26 mouse cellular contexts compared by ENCODE assay signal in genomic region chr17:37483452-37483851, GRCm38 (mm10). TPM values are rescaled to one million over a fixed set of nuclear protein-coding genes. Genes with fewer than 3 reads are reported as not detected.
DNase-seq lines count a peak whose midpoint lies in the region; ATAC-seq and TF ChIP-seq lines count a peak whose summit lies in the region.
"Had no signal": no experiment of that assay in that cellular context is flagged by ENCODE, and none has a peak within 500 bp of the region (broad histone marks: within the 10 kb centered on the region; RNA-seq: fewer than 3 reads in every experiment).

Gene H2-M2, minus strand, starts transcription at chr17:37483552.

- no peak within 1 kb of the TSS for H3K9ac ChIP-seq in intestine, postnatal 0 days (ENCODE audit: low read depth, low read length)
- no peak within 1 kb of the TSS for H3K9ac ChIP-seq in intestine, embryonic 16.5 days (ENCODE audit: low read depth, low read length)

- no peaks in the 10 kb centered on the region for H3K36me3 ChIP-seq in intestine, postnatal 0 days (ENCODE audit: control insufficient read depth, insufficient read depth)
- no peaks in the 10 kb centered on the region for H3K36me3 ChIP-seq in intestine, embryonic 16.5 days (ENCODE audit: control insufficient read depth, insufficient read depth, low read length)
- no peaks in the 10 kb centered on the region for H3K36me3 ChIP-seq in megakaryocyte, embryonic 14.5 days (replicated peaks; ENCODE audit: low read length)
- no peaks in the 10 kb centered on the region for H3K36me3 ChIP-seq in thymus, adult 2 months (ENCODE audit: control insufficient read depth, insufficient read depth, low read length)
- H3K36me3 ChIP-seq: G1E had no signal

- 66% methylated on average over 2 of the region's 2 CpGs for WGBS in intestine, postnatal 0 days
- WGBS in intestine, embryonic 16.5 days: 73% methylated on average over 2 of the region's 2 CpGs
- WGBS in thymus, adult 2 months: 85% methylated on average over 2 of the region's 2 CpGs

- H3K4me1 ChIP-seq in intestine, postnatal 0 days (replicated peaks; ENCODE audit: control insufficient read depth, insufficient read depth, low read length): no peaks in the 10 kb centered on the region
- no peaks in the 10 kb centered on the region for H3K4me1 ChIP-seq in intestine, embryonic 16.5 days (ENCODE audit: control insufficient read depth, insufficient read depth, low read length)
- no peaks in the 10 kb centered on the region for H3K4me1 ChIP-seq in megakaryocyte, embryonic 14.5 days
- no peaks in the 10 kb centered on the region for H3K4me1 ChIP-seq in thymus, adult 2 months (replicated peaks; ENCODE audit: control insufficient read depth, insufficient read depth, low read length)

- no peak for DNase-seq in thymus, adult 2 months
- no peak for DNase-seq in thymus, postnatal 10 days (ENCODE audit: low spot score in 2 of 2)
- DNase-seq in ZHBTc4 (ENCODE audit: low read depth, low spot score): peak; percentile 23
- DNase-seq in spleen, postnatal 36 days (ENCODE audit: low spot score in 2 of 2): no peak
- DNase-seq: adrenal gland, adult 2 months; adrenal gland, adult 8-10 months; adrenal gland, postnatal 10 days; adrenal gland, postnatal 14 days; adrenal gland, postnatal 25 days; adrenal gland, postnatal 36 days; B cell, adult 2 months; cerebellum, adult 11 months; cerebellum, adult 11-12 months; cerebellum, adult 18-20 months had no signal

- H3K27ac ChIP-seq in intestine, postnatal 0 days (ENCODE audit: low read depth, low read length): no peak within 1 kb of the TSS
- H3K27ac ChIP-seq in intestine, embryonic 16.5 days (ENCODE audit: low read length): no peak within 1 kb of the TSS
- H3K27ac ChIP-seq in thymus, adult 2 months (ENCODE audit: control insufficient read depth, insufficient read depth, low read length): peak within 1 kb of the TSS; percentile 51; the same call in 1 of the 2 replicates

- ATAC-seq in intestine, postnatal 0 days: 0 out of 2 replicates have a peak, but pooled peaks have one; percentile 22
- no peak for ATAC-seq in intestine, embryonic 16.5 days
- no peak for ATAC-seq in megakaryocyte, adult 5-6 weeks (ENCODE audit: poor library complexity, severe bottlenecking)
- ATAC-seq: activated CD4-positive, CD25-positive, alpha-beta regulatory T cell, adult 4 months; CD4-positive, CD25-positive, alpha-beta regulatory T cell, adult 4 months; Patski had no signal

- TF ChIP-seq POLR2A in thymus, adult 2 months (IDR thresholded peaks at IDR 0.05; ENCODE audit: control insufficient read depth, extremely low read depth, insufficient read depth, low read length, poor library complexity): no peak

- no peak for TF ChIP-seq CTCF in intestine, postnatal 0 days (IDR thresholded peaks at IDR 0.05; ENCODE audit: low read depth)
- no peak for TF ChIP-seq CTCF in thymus, adult 2 months (IDR thresholded peaks at IDR 0.05; ENCODE audit: borderline replicate concordance, control insufficient read depth, extremely low read depth, insufficient read depth, low read length, poor library complexity)

- H3K4me3 ChIP-seq in intestine, postnatal 0 days (ENCODE audit: low read depth, low read length): no peak within 1 kb of the TSS
- H3K4me3 ChIP-seq in intestine, embryonic 16.5 days (ENCODE audit: low read length): no peak within 1 kb of the TSS
- H3K4me3 ChIP-seq in megakaryocyte, embryonic 14.5 days (replicated peaks): peak within 1 kb of the TSS; percentile 7
- no peak within 1 kb of the TSS; the same call in 1 of the 2 replicates for H3K4me3 ChIP-seq in thymus, adult 2 months (ENCODE audit: control insufficient read depth, insufficient read depth, low read length)

- no peaks in the 10 kb centered on the region for H3K27me3 ChIP-seq in intestine, postnatal 0 days (replicated peaks; ENCODE audit: control insufficient read depth, insufficient read depth, low read length)
- H3K27me3 ChIP-seq in intestine, embryonic 16.5 days (replicated peaks; ENCODE audit: control insufficient read depth, insufficient read depth, low read length): no peaks in the 10 kb centered on the region
- no peaks in the 10 kb centered on the region for H3K27me3 ChIP-seq in megakaryocyte, embryonic 14.5 days (replicated peaks)
- no peaks in the 10 kb centered on the region for H3K27me3 ChIP-seq in thymus, adult 2 months (ENCODE audit: control insufficient read depth, insufficient read depth, low read length)
- H3K27me3 ChIP-seq: CH12.LX, Patski had no signal

- H3K4me2 ChIP-seq in intestine, postnatal 0 days (replicated peaks; ENCODE audit: low read depth): no peak within 1 kb of the TSS
- no peak within 1 kb of the TSS for H3K4me2 ChIP-seq in intestine, embryonic 16.5 days (ENCODE audit: low read depth, low read length)

- no peaks in the 10 kb centered on the region for H3K9me3 ChIP-seq in intestine, postnatal 0 days (ENCODE audit: control insufficient read depth)
- H3K9me3 ChIP-seq in intestine, embryonic 16.5 days (ENCODE audit: control insufficient read depth, low read length): no peaks in the 10 kb centered on the region
- peaks cover 23% of the 10 kb centered on the region for H3K9me3 ChIP-seq in megakaryocyte, embryonic 14.5 days

RNA-seq across cellular contexts. Expression of gene H2-M2, which starts in this region (rescaled TPM):
- 0.12 and 0.18 TPM in 2 replicates for polyA plus RNA-seq in intestine, postnatal 0 days (2015; fragmentation: Nextera tagmentation; extraction: Ambion mirVana)
- 0.10 TPM in 1 of 2 replicates, not detected in the other for polyA plus RNA-seq in intestine, embryonic 16.5 days (2015; fragmentation: Nextera tagmentation; extraction: Ambion mirVana)
- polyA plus RNA-seq in megakaryocyte, embryonic 14.5 days (2012; ENCODE audit: insufficient read depth, low replicate concordance): 0.08 TPM in 1 of 2 replicates, not detected in the other
- total RNA-seq in megakaryocyte, adult 5-6 weeks (2015): 0.62 TPM in 1 of 2 replicates, not detected in the other
- total RNA-seq in megakaryocyte, adult 5-6 weeks (2017): not detected in 2 replicates
- 20.8 and 24.8 TPM in 2 replicates for polyA plus RNA-seq in thymus, adult 2 months (2012; rRNA removed)
- total RNA-seq: adrenal gland, postnatal 14 days; adrenal gland, postnatal 25 days; adrenal gland, postnatal 36 days; CH12.LX; G1E; MEL had no signal
- polyA plus RNA-seq: activated CD4-positive, CD25-positive, alpha-beta regulatory T cell, adult 4 months; brain, embryonic 14.5 days; C2C12; CD4-positive, CD25-positive, alpha-beta regulatory T cell, adult 4 months; G1E had no signal

Comparison
In these comparisons a context has a peak if more than half of its experiments do, and no peak if none do; other contexts are left out.
1. RNA of gene H2-M2 (polyA plus RNA-seq): 20.8 to 24.8 TPM in thymus, adult 2 months; 0.12 to 0.18 TPM in intestine, postnatal 0 days, 0.08 TPM in megakaryocyte, embryonic 14.5 days and 0.10 TPM in intestine, embryonic 16.5 days; every median in the first group is over 10 times any median in the second.
2. Peak in ATAC-seq in intestine, postnatal 0 days; RNA of the gene not detected or under 1 TPM.